Mouse (Mus musculus) heart, adult 2 months (tissue): ENCODE results near the gene Rcvrn. TPM values are rescaled to one million over a fixed set of nuclear protein-coding genes. Genes with fewer than 3 reads are reported as not detected.
A peak's percentile ranks its signal among the peaks of the same experiment; 100 is the strongest.

Source experiments
- DNase-seq, 2 experiments: peaks; one replicate each; pipeline ENCODE4 v3.0.0; 2021
- H3K27ac ChIP-seq: fragments of 200-600 bp; 2 replicates; pipeline ENCODE4 v1.8.1; 2022
- H3K27me3 ChIP-seq: fragments of 200-500 bp; 2 replicates; pipeline ENCODE4 v1.6.1; 2012; ENCODE audit warnings: mild to moderate bottlenecking, low read length, inconsistent platforms, mixed read lengths; ENCODE audit not compliant: control insufficient read depth, insufficient read depth
- H3K36me3 ChIP-seq: fragments of 200-500 bp; 2 replicates; pipeline ENCODE4 v1.6.1; 2012; ENCODE audit warnings: low read length, inconsistent platforms; ENCODE audit not compliant: control insufficient read depth, insufficient read depth
- H3K4me1 ChIP-seq: fragments of 200-500 bp; 2 replicates; pipeline ENCODE4 v1.6.1; 2011; ENCODE audit warnings: low read length; ENCODE audit not compliant: control insufficient read depth, insufficient read depth
- H3K4me3 ChIP-seq: fragments of 200-600 bp; 2 replicates; pipeline ENCODE4 v1.8.1; 2022
- H3K79me2 ChIP-seq: fragments of 200-500 bp; replicated peaks from 2 replicates; pipeline ENCODE4 v1.6.1; 2012; ENCODE audit warnings: mild to moderate bottlenecking, inconsistent platforms, low read length, moderate library complexity, mixed read lengths; ENCODE audit not compliant: control insufficient read depth, insufficient read depth
- H3K9ac ChIP-seq: fragments of 200-500 bp; 2 replicates; pipeline ENCODE4 v1.6.1; 2012; ENCODE audit warnings: low read depth, mild to moderate bottlenecking, control low read depth, inconsistent platforms, low read length, mixed read lengths
- CTCF ChIP-seq: fragments of 200-600 bp; IDR thresholded peaks from 2 replicates; pipeline ENCODE4 v1.8.1; 2022; ENCODE audit warnings: antibody characterized with exemption, mild to moderate bottlenecking, moderate library complexity
- EP300 ChIP-seq: fragments of 200-500 bp; IDR thresholded peaks from 2 replicates; pipeline ENCODE4 v1.6.1; 2011; ENCODE audit warnings: low read depth, low read length, control low read depth; ENCODE audit not compliant: insufficient read depth
- POLR2A ChIP-seq: fragments of 200-500 bp; IDR thresholded peaks from 2 replicates; pipeline ENCODE4 v1.6.1; 2011; ENCODE audit warnings: mild to moderate bottlenecking, low read depth, low read length, control low read depth; ENCODE audit not compliant: insufficient read depth
- WGBS: fragments of 180-500 bp; shearing (Covaris S2); methylation state at CpG from one replicate; pipeline ENCODE4 v1.1.7; 2018; 5-methylcytosine and 5-hydroxymethylcytosine counted together
- intact Hi-C: fragments of 180-260 bp; cut with DNase I; formaldehyde crosslinking; loops from one replicate; pipeline ENCODE4 v1.15.1; 2025
- polyA plus RNA-seq: library from polyadenylated mRNA; depleted of rRNA; stranded (reverse); fragments of >200 nt; gene quantifications from 2 replicates; pipeline ENCODE4 v1.2.3, GENCODE M21; 2012
- total RNA-seq, 2 experiments: library from RNA; stranded (reverse); gene quantifications; 2 replicates each; pipeline ENCODE4 v1.2.3; 2021

Gene Rcvrn
- total and polyA plus RNA-seq, 3 experiments = not detected

DNA sequence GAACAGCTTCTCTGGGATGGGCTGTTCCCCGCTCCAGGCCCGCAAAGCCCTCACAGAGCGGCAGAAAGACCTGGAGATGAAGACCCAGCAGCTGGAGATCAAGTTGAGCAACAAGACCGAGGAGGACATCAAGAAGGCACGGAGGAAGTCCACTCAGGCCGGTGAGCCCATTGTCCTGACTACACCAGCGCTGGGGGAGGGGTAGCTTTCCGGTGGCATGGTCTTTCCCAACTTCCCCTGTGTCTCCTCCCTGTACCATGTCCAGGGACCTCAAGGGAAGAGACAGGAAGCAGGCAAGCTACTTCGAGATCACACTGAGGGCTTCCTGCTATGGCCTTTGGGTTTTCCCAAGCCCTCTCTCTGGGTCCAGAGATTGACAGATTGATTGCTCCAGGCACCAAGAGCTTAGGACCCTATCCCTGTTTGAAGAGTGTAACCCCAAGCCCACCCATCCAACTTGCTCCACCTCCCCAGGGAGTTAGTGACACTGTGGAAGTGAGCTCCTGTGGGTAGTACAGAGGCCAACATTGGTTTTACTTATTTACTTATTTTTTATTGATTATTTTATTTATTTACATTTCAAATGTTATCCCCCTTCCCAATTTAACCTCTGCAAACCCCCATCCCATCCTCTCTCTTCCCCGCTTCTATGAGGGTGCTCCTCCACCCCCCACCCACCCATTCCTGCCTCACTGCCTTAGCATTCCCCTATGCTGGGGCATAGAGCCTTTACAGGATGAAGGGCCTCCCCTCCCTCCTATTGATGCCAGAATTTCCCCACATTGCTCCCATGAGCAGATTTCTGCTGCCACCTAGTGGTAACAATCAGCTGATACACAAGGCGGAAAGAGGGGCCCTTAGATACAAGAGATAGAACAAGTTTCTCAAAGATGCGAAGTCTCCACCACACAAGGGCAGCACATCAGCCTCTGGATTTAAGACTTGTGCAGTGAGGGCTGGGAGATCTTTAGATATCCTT lies 19.3 kb upstream of the Rcvrn start:
- intact Hi-C loops = loop anchor here (1.0 to 5.0 kb wide), 3 partner anchors 19 to 564 kb away; no protein-coding TSS in a partner anchor
- H3K79me2 ChIP-seq = no peaks in the 10 kb centered on the region
- 41% methylated on average over 12 of the region's 12 CpGs for WGBS
- peak; percentile 83; the same call in 1 of the 2 replicates for TF ChIP-seq EP300
- peak; percentile 79 for TF ChIP-seq CTCF
- no peak for TF ChIP-seq POLR2A
- no peak overlapping the region for H3K9ac ChIP-seq
- H3K36me3 ChIP-seq = no peaks in the 10 kb centered on the region
- peaks cover 1% of the 10 kb centered on the region; the same call in 1 of the 2 replicates for H3K4me1 ChIP-seq
- DNase-seq = peak; percentile 34 to 46
- no peak overlapping the region for H3K27ac ChIP-seq
- H3K27me3 ChIP-seq = no peaks in the 10 kb centered on the region
- H3K4me3 ChIP-seq = no peak overlapping the region

DNA sequence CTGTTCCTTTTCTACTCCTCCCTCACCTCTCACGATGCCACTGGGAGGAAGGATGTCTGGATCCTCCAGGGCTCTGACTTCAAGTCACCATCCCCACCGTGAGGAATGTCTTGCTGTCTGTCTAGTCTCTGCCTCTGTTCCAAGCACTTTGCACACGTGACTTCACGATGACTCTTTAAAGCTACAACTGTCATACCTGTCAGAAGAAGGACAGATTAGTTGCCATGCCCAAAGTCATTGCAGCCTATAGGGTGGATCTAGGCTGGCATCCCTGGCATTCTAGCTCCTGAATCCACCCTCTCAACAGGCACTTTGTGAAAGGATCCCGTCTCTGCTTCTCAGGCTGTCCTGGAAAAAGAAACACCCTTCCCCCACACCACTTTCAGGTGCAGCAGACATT lies 15.8 kb upstream of the Rcvrn start:
- intact Hi-C loops = loop anchor here (5.0 kb wide), 1 partner anchor 567 kb away; no protein-coding TSS in a partner anchor

DNA sequence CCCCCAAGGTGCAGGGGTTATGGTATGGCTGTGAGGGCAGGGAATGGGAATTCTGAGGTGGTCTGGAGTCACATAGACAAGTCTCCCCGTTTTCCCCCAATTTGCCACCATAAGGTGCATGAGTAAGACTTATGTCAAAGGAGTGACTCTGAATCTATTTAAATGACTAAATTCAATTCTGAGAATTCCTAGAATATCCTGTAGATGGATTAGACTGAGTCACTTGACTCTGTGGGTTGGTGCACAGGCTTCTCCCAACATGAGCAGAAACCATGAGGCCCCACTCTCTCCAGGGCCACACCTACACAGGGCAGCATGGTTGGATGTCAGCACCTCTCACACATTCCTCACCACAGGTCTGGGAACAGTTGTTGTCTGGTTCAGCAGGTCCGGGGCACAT lies 15.2 kb upstream of the Rcvrn start:
- intact Hi-C loops = loop anchor here (5.0 kb wide), 1 partner anchor 568 kb away; no protein-coding TSS in a partner anchor
- H3K79me2 ChIP-seq = no peaks in the 10 kb centered on the region
- peaks cover 1% of the 10 kb centered on the region; the same call in 1 of the 2 replicates for H3K4me1 ChIP-seq
- TF ChIP-seq CTCF (no peak), POLR2A (no peak), EP300 (no peak)
- no peaks in the 10 kb centered on the region for H3K36me3 ChIP-seq
- no peaks in the 10 kb centered on the region for H3K27me3 ChIP-seq
- H3K27ac ChIP-seq = no peak overlapping the region
- DNase-seq = no peak
- WGBS = 88% methylated on average over 2 of the region's 2 CpGs
- H3K4me3 ChIP-seq = no peak overlapping the region
- no peak overlapping the region for H3K9ac ChIP-seq

More for the DNA sequence above, 15.8 kb upstream of the Rcvrn start:
- Histone ChIP-seq H3K36me3 (no peaks in the 10 kb centered on the region), H3K27ac (no peak overlapping the region), H3K27me3 (no peaks in the 10 kb centered on the region), H3K4me3 (no peak overlapping the region), H3K79me2 (no peaks in the 10 kb centered on the region), H3K4me1 (peaks cover 1% of the 10 kb centered on the region; the same call in 1 of the 2 replicates), H3K9ac (no peak overlapping the region)
- TF ChIP-seq CTCF = no peak
- TF ChIP-seq EP300 = no peak
- TF ChIP-seq POLR2A = no peak
- WGBS = 71% methylated on average over 5 of the region's 5 CpGs
- DNase-seq = no peak

DNA sequence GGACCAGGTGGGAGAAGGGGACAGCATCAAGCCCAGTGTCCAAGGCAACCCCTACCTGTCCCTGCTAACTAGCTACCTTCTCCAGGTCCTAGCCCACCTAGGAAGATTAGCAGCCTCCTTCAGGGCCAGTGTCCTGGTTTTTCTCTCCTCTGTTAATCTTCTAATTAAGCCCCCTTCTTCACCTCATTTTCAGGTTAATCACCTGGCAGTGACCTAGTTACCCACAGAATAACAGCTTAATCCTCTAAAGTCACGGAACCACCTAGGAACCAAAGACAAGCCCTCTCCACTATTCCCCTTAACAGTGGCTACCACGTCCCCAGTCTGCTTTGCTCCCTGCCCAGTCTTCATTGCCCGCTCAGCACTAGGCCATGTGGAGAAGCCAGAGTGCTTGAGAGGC lies 13.3 kb upstream of the Rcvrn start:
- no peak overlapping the region for H3K27ac ChIP-seq
- intact Hi-C loops = no loop called here
- no peak for DNase-seq
- no peaks in the 10 kb centered on the region for H3K36me3 ChIP-seq
- no peak for TF ChIP-seq EP300
- no peak for TF ChIP-seq CTCF
- TF ChIP-seq POLR2A = no peak
- no peak overlapping the region for H3K4me3 ChIP-seq
- WGBS = 97% methylated on average over 3 of the region's 3 CpGs
- no peaks in the 10 kb centered on the region for H3K4me1 ChIP-seq
- H3K27me3 ChIP-seq = no peaks in the 10 kb centered on the region
- no peaks in the 10 kb centered on the region for H3K79me2 ChIP-seq
- H3K9ac ChIP-seq = no peak overlapping the region

DNA sequence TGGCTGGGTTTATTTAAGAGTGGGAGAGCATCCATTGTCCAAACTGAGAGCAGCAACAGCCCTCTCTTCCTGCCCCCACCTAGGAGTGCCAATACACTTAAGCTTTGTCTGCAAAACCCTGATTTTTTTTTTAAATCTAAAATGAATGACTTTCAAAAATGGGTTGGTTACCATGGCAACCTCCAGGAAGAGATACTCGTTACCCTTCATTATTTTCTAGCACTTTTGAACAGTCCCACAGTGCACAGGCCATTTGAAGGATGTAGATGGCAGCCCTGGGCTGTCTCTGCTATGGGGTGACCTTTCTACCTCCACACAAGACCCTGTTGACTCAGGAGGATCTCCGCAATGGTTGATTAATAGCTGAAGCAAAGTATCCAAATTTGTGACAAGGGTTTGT lies 9.0 kb upstream of the Rcvrn start:
- Histone ChIP-seq H3K27ac (no peak overlapping the region), H3K79me2 (no peaks in the 10 kb centered on the region), H3K9ac (no peak overlapping the region), H3K4me3 (no peak overlapping the region), H3K27me3 (no peaks in the 10 kb centered on the region), H3K36me3 (no peaks in the 10 kb centered on the region), H3K4me1 (no peaks in the 10 kb centered on the region)
- no peak for DNase-seq
- 83% methylated on average over 2 of the region's 2 CpGs for WGBS
- intact Hi-C loops = no loop called here
- TF ChIP-seq CTCF = no peak

DNA sequence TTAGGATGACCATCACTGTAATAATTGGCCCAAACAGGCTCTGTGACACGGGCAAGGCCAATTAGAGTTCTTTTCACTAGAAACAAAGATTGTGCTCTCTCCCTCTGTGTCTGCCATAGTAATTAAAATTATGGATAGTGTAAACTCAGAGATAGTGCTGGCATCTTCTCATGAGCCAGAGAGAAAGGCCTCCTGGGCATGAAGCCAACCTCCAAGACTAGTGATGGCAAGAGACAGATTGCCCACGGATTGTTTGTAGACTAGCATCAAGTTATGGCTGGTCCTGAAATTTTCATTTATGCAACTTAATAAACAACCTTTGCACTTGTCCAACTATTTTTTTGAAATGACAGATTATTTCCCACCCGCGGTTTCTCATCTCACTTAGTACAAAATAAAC lies 17.9 kb downstream of the Rcvrn start:
- intact Hi-C loops = no loop called here
- no peaks in the 10 kb centered on the region for H3K36me3 ChIP-seq
- no peak overlapping the region for H3K4me3 ChIP-seq
- TF ChIP-seq POLR2A = no peak
- no peak for TF ChIP-seq EP300
- TF ChIP-seq CTCF = no peak
- no peaks in the 10 kb centered on the region for H3K79me2 ChIP-seq
- no peaks in the 10 kb centered on the region for H3K27me3 ChIP-seq
- no peaks in the 10 kb centered on the region for H3K4me1 ChIP-seq
- H3K27ac ChIP-seq = no peak overlapping the region
- 80% methylated on average over 4 of the region's 4 CpGs for WGBS
- no peak for DNase-seq
- no peak overlapping the region for H3K9ac ChIP-seq
